Mouse (Mus musculus) gastrocnemius, postnatal 14 days (tissue): Measurements from ENCODE around the gene Adgrb3. TPM values are rescaled to one million over a fixed set of nuclear protein-coding genes. Genes with fewer than 3 reads are reported as not detected.
A peak's percentile ranks its signal among the peaks of the same experiment; 100 is the strongest.

Experiments
- DNase-seq: peaks from one replicate; pipeline ENCODE4 v3.0.0; 2021; ENCODE audit warnings: mixed read lengths
- intact Hi-C: fragments of 180-260 bp; cut with DNase I; formaldehyde crosslinking; loops from one replicate; pipeline ENCODE4 v1.15.1; 2025; ENCODE audit warnings: low total_unique reads
- total RNA-seq, 2 experiments: library from RNA; stranded (reverse); gene quantifications; 2 replicates each; pipeline ENCODE4 v1.2.3; 2021

Gene Adgrb3
- total RNA-seq, 2 experiments from 2014 or later = 0.13 to 0.18 TPM

DNA sequence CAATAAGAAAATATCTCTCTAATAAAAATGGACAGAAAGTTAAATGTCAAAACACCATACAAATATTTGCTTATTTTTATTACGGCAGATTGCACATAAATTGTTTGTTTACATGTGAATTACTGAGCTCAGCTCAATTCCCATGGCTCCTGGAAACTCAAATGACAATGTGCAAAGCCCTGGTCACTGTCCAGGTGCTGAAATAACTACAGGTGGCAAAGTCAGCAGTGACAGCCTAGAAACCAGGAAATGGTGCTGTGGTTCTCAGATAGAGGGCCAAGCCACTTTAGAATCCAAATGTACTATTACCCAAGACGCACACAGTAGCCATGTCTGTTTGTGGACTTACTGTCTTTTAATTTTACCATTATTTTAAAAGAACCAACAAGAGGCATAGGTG lies 465.3 kb downstream of the Adgrb3 start:
- intact Hi-C loops = no loop called here
- no peak for DNase-seq

GRCm38 (mm10) chr1:25358554-25358953 lies 471.0 kb downstream of the Adgrb3 start:
- intact Hi-C loops = no loop called here
- no peak for DNase-seq

DNA sequence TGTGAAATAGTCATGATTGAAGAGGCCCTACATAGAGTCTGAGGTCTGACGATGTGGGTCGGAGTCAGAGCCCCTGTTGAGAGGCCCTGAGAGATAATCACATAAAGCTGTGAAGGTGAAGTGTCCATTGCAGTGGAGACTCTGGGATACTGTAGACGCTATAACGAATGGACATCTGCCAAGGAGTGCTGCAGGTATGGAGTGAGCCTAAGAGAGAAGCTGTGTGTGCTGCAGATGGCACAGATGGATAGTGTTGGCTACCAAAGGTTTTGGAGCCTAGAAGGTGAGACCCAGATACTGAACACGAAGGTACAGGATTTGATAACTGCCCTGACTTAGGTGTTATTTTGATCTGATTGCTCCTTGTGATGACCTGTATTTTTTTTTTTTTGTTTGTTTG lies 474.0 kb downstream of the Adgrb3 start:
- intact Hi-C loops = no loop called here
- no peak for DNase-seq

DNA sequence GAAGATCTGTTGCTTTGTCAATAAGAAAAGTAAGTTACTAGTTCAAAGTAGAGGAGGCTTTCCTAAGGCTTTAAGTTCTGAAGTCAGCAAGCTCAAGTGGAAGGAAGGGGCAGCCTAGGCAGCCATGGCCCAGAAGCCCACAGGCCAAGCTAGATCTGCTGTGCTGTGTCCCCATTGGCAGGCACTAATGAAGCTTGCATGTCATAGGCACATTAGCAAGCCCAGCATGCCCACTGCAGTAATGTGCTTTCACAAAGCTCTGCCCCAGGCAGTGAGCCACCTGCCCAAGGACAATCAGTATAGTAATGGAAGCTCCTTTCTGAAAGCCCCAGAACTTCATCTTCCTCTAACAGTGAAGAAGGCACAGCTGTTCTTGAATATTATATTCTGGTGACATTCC lies 484.6 kb downstream of the Adgrb3 start:
- no peak for DNase-seq
- intact Hi-C loops = no loop called here

GRCm38 (mm10) chr1:25325406-25325805 lies 504.1 kb downstream of the Adgrb3 start:
- DNase-seq = no peak
- intact Hi-C loops = no loop called here

GRCm38 (mm10) chr1:25317142-25317541 lies 512.4 kb downstream of the Adgrb3 start:
- DNase-seq = no peak
- intact Hi-C loops = no loop called here

DNA sequence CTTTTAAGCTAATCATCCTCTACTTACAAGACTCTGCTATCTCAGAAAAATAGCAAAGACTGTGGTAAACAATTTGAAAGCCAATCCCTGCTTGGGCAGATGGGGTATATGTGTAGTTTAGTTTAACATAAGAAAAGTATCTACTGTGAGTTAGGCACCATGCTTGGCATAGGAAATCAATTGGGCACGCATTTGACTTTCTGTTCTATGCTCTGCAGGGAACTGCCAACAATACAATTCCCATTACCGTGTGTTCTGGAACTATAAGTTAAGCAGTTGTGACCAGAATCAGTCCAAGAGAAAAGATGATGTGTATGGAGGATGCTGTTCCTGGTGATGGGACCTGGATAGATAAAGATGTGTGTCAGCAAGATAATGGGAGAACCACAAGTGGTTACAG lies 517.2 kb downstream of the Adgrb3 start:
- DNase-seq = no peak
- intact Hi-C loops = no loop called here

DNA sequence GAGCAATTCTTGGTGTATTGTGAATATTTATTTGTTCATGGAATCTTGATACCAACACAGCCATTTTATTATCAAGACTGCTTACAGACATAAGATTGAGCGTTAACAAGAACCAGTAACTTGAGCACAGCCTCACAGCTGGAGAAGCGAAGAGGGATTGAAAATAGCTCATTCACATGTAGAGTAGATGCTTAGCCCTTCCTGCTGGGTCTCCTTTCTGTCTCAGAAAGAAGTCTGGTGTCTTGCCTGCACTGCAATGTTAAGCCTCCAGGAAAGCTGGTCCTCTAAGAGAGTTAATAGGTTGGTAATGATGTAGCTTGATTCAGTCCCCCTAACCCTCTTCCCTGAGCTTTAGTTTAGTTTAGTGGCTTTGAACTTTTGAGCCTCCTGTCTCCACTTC lies 519.4 kb downstream of the Adgrb3 start:
- intact Hi-C loops = no loop called here

GRCm38 (mm10) chr1:25281471-25281870 lies 548.0 kb downstream of the Adgrb3 start:
- intact Hi-C loops = no loop called here
- no peak for DNase-seq

More for the DNA sequence above, 519.4 kb downstream of the Adgrb3 start:
- DNase-seq = no peak

DNA sequence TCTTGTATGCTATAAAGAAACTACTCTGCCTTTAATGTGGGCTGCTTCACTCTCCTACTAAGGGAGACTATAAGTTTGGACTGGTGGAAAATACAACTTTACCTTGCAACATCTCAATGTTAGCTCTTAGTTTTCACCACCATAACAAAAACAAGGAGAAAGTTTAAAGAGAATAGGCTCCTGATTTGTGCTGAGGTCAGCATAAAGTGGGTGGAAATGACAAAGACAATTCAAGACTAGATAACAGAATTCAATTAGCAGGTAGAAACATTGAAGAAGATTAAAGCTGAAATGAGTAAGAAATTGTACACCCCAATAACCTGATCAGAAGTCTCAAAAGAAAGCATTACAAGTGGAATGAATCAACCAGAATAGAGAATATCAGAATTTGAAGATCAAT lies 578.9 kb downstream of the Adgrb3 start:
- no peak for DNase-seq
- intact Hi-C loops = no loop called here

GRCm38 (mm10) chr1:25242436-25242835 lies 587.1 kb downstream of the Adgrb3 start:
- no peak for DNase-seq
- intact Hi-C loops = no loop called here

DNA sequence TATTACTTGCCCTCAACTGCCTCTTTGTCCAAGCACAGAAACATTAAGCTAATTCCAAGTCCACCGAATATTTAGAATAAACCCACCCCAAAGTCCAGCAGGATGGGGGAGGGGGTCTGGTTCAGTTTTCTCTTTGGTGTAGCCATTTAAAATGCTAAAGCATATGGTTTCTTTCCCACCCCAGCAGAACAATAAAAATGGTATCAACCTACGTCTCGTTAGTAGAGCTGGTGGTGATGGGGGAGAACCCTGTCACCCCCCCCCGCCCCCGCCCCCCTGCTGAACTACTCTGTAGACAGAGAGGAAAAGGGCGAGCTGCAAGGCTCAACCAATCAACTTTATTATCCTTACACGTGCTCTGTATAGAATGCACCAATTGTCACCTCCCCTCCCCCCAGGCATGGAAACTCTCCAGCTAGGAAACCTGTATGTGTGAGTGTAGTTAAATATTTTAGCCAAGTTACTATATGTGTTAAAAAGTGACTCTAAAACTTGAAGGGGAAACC lies 600.2 kb downstream of the Adgrb3 start:
- intact Hi-C loops = no loop called here
- no peak for DNase-seq

- intact Hi-C loops = no loop called here
- DNase-seq = peak; percentile 65
Measured at GRCm38 (mm10) chr1:25228381-25229244, 600.9 kb downstream of the Adgrb3 start.

GRCm38 (mm10) chr1:25227880-25228279 lies 601.6 kb downstream of the Adgrb3 start:
- DNase-seq = no peak
- intact Hi-C loops = no loop called here

DNA sequence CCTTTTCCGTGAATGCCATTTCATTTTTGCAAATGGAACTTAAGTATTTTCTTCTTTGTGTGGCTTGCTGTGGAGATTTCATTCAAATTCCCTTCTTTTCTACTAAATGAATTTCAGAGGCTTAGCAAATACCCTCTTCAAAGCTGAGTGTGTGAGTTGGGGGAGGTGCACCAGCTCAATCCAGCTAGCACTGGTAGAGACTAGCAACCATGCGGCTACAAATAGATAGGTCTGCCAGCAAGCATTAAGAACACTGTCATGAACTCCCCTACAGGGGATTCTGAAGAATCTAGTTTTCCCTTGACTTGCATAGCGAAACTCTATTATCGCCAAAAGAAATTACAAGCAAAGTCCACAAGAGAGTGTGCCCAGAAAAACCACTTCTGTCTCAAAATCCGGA lies 624.9 kb downstream of the Adgrb3 start:
- DNase-seq = no peak
- intact Hi-C loops = no loop called here

GRCm38 (mm10) chr1:25199392-25199791 lies 630.1 kb downstream of the Adgrb3 start:
- intact Hi-C loops = no loop called here
- DNase-seq = no peak

DNA sequence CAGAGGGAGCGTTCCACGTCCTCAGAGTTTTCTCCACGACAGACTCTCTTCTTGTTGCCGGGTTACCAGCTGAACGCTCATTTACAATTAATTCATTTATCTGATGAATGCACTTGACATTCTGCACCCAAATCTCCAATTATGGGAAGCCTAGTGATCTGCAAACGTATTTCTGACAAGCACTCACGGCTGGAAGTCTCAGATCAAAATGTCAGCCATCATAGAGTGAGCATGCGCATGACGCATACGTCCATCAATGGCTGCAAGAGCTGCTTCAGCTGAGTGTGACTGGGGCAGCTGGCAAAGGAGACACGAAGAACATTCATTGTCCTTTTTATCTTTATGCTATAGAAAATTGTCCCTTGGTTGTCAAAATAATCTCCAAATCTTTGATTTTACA lies 637.5 kb downstream of the Adgrb3 start:
- intact Hi-C loops = no loop called here
- no peak for DNase-seq

DNA sequence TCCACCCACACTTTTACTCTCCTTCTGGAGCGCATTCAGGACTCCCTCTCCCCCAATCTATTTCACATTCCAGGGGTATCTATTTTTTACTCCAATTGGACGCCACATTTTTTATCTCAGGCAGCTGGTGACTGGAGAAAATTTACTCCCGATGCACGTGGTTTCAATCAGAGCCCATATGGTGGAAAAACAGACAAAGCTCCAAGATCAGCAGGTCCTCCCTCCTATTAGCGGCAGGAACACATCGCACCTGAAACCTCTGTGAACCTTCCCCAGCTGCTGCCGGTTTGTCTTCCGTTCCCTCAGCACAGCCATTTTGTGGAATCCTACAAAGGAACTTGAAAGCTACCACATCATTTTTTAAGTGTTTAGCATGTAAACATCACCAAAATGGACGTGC lies 640.2 kb downstream of the Adgrb3 start:
- intact Hi-C loops = no loop called here

GRCm38 (mm10) chr1:25185909-25186308 lies 643.6 kb downstream of the Adgrb3 start:
- intact Hi-C loops = no loop called here
- no peak for DNase-seq

More for the DNA sequence above, 640.2 kb downstream of the Adgrb3 start:
- DNase-seq = no peak

DNA sequence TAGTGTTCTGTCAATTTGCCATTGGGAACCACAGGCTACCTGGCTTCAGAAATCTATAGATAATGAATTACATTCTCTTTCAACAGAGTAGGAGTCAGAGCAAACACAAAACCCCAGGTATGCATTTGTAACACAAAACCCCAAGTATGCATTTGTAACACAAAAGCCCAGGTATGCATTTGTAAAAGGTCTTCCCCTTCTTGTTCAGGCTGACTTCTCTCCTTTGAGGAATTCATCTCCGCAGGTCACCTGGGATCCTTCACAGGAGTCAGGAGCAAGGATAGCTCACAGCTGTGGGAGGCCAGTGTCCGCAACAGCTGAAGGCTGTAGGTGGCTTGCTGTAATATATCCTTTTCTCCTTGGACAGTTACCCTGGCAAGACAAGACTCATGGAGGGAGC lies 647.6 kb downstream of the Adgrb3 start:
- no peak for DNase-seq
- intact Hi-C loops = no loop called here

DNA sequence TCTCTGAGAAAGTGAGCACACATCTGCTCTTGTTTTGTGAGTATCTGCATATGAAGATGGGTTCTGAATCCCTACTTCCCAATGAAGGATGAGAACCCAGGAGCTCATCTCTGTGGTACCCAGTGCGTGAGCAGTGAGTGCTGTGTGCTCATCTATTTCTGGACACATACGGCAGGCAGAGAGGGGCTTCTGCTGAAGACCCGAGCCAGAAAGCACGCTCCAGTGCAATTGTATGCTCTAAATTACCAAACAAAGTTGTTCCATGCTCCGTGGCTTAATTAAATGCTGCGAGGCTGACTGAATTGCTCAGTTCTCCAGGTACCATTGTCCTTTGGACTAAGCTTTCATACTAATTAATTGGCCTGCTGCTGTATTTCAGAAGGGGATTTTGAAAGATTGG lies 648.9 kb downstream of the Adgrb3 start:
- DNase-seq = no peak
- intact Hi-C loops = no loop called here
